Mouse (Mus musculus): ENCODE data around the gene Ovol1. TPM values are rescaled to one million over a fixed set of nuclear protein-coding genes. Genes with fewer than 3 reads are reported as not detected.
A peak's percentile ranks its signal among the peaks of the same experiment; 100 is the strongest.

The Ovol1 gene
- total and polyA plus RNA-seq, 3 experiments: not detected

DNA sequence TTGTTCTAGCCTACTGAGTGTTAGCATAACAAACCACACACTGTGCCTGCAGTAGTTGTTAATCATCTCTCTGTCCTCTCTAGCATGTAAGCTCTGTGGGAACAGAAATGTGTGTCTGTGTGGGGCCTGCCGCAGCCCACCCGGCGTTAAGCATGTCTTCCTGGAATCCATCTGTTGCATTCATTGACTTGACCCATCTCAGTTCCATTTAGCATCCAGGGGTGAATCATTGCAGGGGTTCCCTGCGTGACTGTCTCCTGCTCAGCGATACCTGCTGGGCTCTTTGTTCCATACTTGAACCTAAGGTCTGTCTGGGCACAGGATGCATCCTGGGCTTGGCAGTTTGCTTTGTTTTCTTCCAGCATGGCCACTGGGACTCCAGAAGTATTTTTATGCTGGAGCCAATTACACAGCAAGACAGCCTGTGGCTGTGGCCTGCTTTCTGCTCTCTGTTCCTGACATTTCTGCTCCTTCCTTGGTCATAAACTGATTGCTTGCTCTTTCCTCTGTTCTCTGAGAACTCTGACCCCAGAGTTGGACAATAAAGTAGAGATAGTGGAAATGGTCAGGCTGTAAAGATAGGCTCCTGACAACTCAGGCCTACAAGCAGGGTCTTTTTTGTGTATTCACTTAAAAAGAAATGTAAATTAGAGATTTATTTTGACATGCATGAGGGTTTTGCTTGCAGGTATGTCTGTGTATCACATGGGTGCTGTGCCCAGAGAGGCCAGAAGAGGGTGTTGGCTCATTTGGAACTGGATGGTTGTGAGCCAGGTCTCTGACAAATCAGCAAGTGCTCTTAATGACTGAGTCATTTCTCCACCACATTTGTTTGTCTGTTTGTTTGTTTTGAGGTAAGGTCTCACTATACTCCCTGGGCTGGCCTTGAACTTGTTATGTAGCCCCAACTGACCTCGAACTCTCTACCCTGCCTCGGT is 44.3 kb downstream of the Ovol1 start:
- no peak overlapping the region for H3K4me3 ChIP-seq (replicated peaks in 1 of 3; ENCODE audit: low read depth in 2 of 3, low read length in 2 of 3, poor library complexity in 1 of 3)
- no peak for TF ChIP-seq HCFC1 (IDR thresholded peaks at IDR 0.05; ENCODE audit: low read depth, low read length)
- peak; percentile 29 for TF ChIP-seq RAD21 (IDR thresholded peaks at IDR 0.05; ENCODE audit: low read depth, low read length)
- peak in 1 of 2 experiments; percentile 54; a peak in 2 of 4 replicates for TF ChIP-seq CTCF (conservative IDR thresholded peaks at IDR 0.05 in 1 of 2, IDR thresholded peaks at IDR 0.05 in 1 of 2; ENCODE audit: low read depth in 2 of 2, low read length in 2 of 2)
- TF ChIP-seq SMC3 (IDR thresholded peaks at IDR 0.05; ENCODE audit: low read depth, low read length): 0 out of 2 replicates have a peak, but pooled peaks have one; percentile 3
- TF ChIP-seq GABPA (IDR thresholded peaks at IDR 0.05; ENCODE audit: insufficient replicate concordance, low read depth, low read length): no peak
- TF ChIP-seq POLR2AphosphoS2 (IDR thresholded peaks at IDR 0.05; ENCODE audit: low read depth, low read length): no peak
- H3K36me3 ChIP-seq (replicated peaks in 1 of 2; ENCODE audit: control insufficient read depth in 1 of 2, insufficient read depth in 1 of 2, low read length in 1 of 2): no peaks in the 10 kb centered on the region
- H3K27ac ChIP-seq (ENCODE audit: insufficient read depth, low read depth): no peak overlapping the region
- in situ Hi-C loops (cut with MboI; ENCODE audit: low pct_ligation_motif_present, low pct_unique_long_range_greater_than_20kb, low sequenced_read_pairs): no loop called here
- H3K9ac ChIP-seq (ENCODE audit: insufficient read depth, low read depth): no peak overlapping the region
- DNase-seq (ENCODE audit: extremely low read depth): no peak
- dilution Hi-C loops (cut with MboI; ENCODE audit: extremely low pct_ligation_motif_present, extremely low pct_unique_long_range_greater_than_20kb, low sequenced_read_pairs): no loop called here
- no peaks in the 10 kb centered on the region for H3K9me3 ChIP-seq (replicated peaks; ENCODE audit: low read length)
- H3K79me2 ChIP-seq (replicated peaks; ENCODE audit: control insufficient read depth, extremely low read depth, insufficient read depth, poor library complexity, severe bottlenecking): no peaks in the 10 kb centered on the region
- peaks cover 3 to 20% of the 10 kb centered on the region in 2 experiments; a peak in 3 of 4 replicates for H3K4me1 ChIP-seq (ENCODE audit: control insufficient read depth in 1 of 2, insufficient read depth in 2 of 2)
- H3K27me3 ChIP-seq (replicated peaks): peaks cover 2% of the 10 kb centered on the region
- H3K4me2 ChIP-seq (ENCODE audit: insufficient read depth, low read depth, poor library complexity, severe bottlenecking): no peak overlapping the region

- Histone ChIP-seq H3K79me2 (replicated peaks; ENCODE audit: control insufficient read depth, extremely low read depth, insufficient read depth, poor library complexity, severe bottlenecking) (no peaks in the 10 kb centered on the region), H3K4me1 (ENCODE audit: control insufficient read depth in 1 of 2, insufficient read depth in 2 of 2) (peaks cover 6 to 31% of the 10 kb centered on the region in 2 experiments), H3K4me2 (ENCODE audit: insufficient read depth, low read depth, poor library complexity, severe bottlenecking) (no peak overlapping the region), H3K9me3 (replicated peaks; ENCODE audit: low read length) (no peaks in the 10 kb centered on the region), H3K9ac (ENCODE audit: insufficient read depth, low read depth) (no peak overlapping the region), H3K4me3 (replicated peaks in 1 of 3; ENCODE audit: low read depth in 2 of 3, low read length in 2 of 3, poor library complexity in 1 of 3) (no peak overlapping the region), H3K36me3 (replicated peaks in 1 of 2; ENCODE audit: control insufficient read depth in 1 of 2, insufficient read depth in 1 of 2, low read length in 1 of 2) (no peaks in the 10 kb centered on the region), H3K27ac (ENCODE audit: insufficient read depth, low read depth) (no peak overlapping the region), H3K27me3 (replicated peaks) (peaks cover 3% of the 10 kb centered on the region)
- DNase-seq (ENCODE audit: extremely low read depth): no peak
- TF ChIP-seq ETS1 (conservative IDR thresholded peaks at IDR 0.05; ENCODE audit: low read depth, low read length) (no peak), TBP (conservative IDR thresholded peaks at IDR 0.05; ENCODE audit: low read depth, low read length) (peak; percentile 94), BHLHE40 (IDR thresholded peaks at IDR 0.05; ENCODE audit: low read depth, low read length) (no peak), MAZ (IDR thresholded peaks at IDR 0.05; ENCODE audit: low read depth, low read length) (no peak)
- dilution Hi-C loops (cut with MboI; ENCODE audit: extremely low pct_ligation_motif_present, extremely low pct_unique_long_range_greater_than_20kb, low sequenced_read_pairs) (no loop called here), in situ Hi-C loops (cut with MboI; ENCODE audit: low pct_ligation_motif_present, low pct_unique_long_range_greater_than_20kb, low sequenced_read_pairs) (no loop called here)
These were observed 47.5 kb downstream of the Ovol1 start for GRCm38 (mm10) chr19:5513005-5513349.
